Mouse (Mus musculus): ENCODE data around the gene Kcnb1.

- TF ChIP-seq TAL1 (IDR thresholded peaks at IDR 0.05; ENCODE audit: low read length) = no peak
- TF ChIP-seq GATA1 (IDR thresholded peaks at IDR 0.05; ENCODE audit: low read length) = no peak
Measured at GRCm38 (mm10) chr2:167056942-167057323, 133.0 kb downstream of the Kcnb1 start.

All from erythroblast, embryonic 14.5 days (primary cell).